Mouse (Mus musculus) ES-Bruce4 (cell line): ENCODE data around the gene Reck. TPM values are rescaled to one million over a fixed set of nuclear protein-coding genes. Genes with fewer than 3 reads are reported as not detected.

Experiments
- H3K27ac ChIP-seq: 2 replicates; pipeline ENCODE4 v1.5.1; 2012; ENCODE audit warnings: low read length, inconsistent platforms; ENCODE audit not compliant: insufficient read depth
- H3K27me3 ChIP-seq: 2 replicates; pipeline ENCODE4 v1.6.1; 2012; ENCODE audit warnings: mild to moderate bottlenecking, low read length, inconsistent platforms; ENCODE audit not compliant: control insufficient read depth, poor library complexity, insufficient read depth, severe bottlenecking
- H3K36me3 ChIP-seq: 2 replicates; pipeline ENCODE4 v1.6.1; 2012; ENCODE audit warnings: inconsistent platforms, mild to moderate bottlenecking, low read length, moderate library complexity; ENCODE audit not compliant: control insufficient read depth, poor library complexity, insufficient read depth, severe bottlenecking
- H3K4me1 ChIP-seq: one replicate; pipeline ENCODE4 v1.8.1; 2011; ENCODE audit warnings: low read length; ENCODE audit not compliant: control insufficient read depth, insufficient read depth
- H3K4me3 ChIP-seq: 2 replicates; pipeline ENCODE4 v1.5.1; 2011; ENCODE audit warnings: low read depth, mild to moderate bottlenecking, low read length
- H3K9ac ChIP-seq: 2 replicates; pipeline ENCODE4 v1.6.1; 2012; ENCODE audit warnings: low read depth, mild to moderate bottlenecking, inconsistent platforms; ENCODE audit not compliant: poor library complexity, severe bottlenecking
- H3K9me3 ChIP-seq: replicated peaks from 2 replicates; pipeline ENCODE4 v1.6.1; 2012; ENCODE audit warnings: mild to moderate bottlenecking, low read length, inconsistent platforms; ENCODE audit not compliant: control insufficient read depth, poor library complexity, insufficient read depth, severe bottlenecking
- CTCF ChIP-seq: IDR thresholded peaks from one replicate; pipeline ENCODE4 v1.8.1; 2011; ENCODE audit warnings: low read depth, low read length
- EP300 ChIP-seq: IDR thresholded peaks from 2 replicates; pipeline ENCODE4 v1.6.1; 2011; ENCODE audit warnings: low read depth, low read length; ENCODE audit not compliant: insufficient read depth
- POLR2A ChIP-seq: IDR thresholded peaks from one replicate; pipeline ENCODE4 v1.8.1; 2011; ENCODE audit warnings: low read length; ENCODE audit not compliant: insufficient read depth
- polyA plus RNA-seq: library from polyadenylated mRNA; stranded (reverse); fragments of >200 nt; gene quantifications from 2 replicates; pipeline ENCODE4 v1.2.4, GENCODE M21; 2011; ENCODE audit warnings: low read depth; ENCODE audit not compliant: missing spikeins, insufficient read depth, insufficient read length

Gene Reck
- polyA plus RNA-seq, 1 experiment = 6.3 TPM

DNA sequence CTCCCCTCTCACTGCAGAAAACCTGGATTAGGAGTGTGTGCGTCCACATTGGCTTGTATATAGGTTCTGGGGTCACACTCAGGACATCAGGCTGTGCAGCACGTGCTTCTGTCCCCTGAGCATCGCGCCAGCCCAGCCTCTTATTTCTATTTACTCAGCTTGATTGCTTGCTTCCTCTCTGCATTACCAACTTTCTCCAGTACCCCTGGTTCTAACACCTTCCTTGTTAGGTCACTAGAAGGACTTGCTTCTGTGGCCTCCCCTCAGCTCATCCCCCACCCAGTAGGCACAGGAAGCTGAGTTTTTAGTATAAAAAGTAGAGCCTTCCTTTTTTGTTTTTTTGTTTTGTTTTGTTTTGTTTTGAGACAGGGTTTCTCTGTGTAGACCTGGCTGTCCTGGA is 60.9 kb downstream of the Reck start:
- Histone ChIP-seq H3K36me3 (no peaks in the 10 kb centered on the region), H3K4me1 (no peaks in the 10 kb centered on the region), H3K27me3 (no peaks in the 10 kb centered on the region), H3K9ac (no peak overlapping the region), H3K4me3 (no peak overlapping the region), H3K9me3 (no peaks in the 10 kb centered on the region), H3K27ac (no peak overlapping the region)
- TF ChIP-seq POLR2A (no peak), EP300 (no peak), CTCF (no peak)

DNA sequence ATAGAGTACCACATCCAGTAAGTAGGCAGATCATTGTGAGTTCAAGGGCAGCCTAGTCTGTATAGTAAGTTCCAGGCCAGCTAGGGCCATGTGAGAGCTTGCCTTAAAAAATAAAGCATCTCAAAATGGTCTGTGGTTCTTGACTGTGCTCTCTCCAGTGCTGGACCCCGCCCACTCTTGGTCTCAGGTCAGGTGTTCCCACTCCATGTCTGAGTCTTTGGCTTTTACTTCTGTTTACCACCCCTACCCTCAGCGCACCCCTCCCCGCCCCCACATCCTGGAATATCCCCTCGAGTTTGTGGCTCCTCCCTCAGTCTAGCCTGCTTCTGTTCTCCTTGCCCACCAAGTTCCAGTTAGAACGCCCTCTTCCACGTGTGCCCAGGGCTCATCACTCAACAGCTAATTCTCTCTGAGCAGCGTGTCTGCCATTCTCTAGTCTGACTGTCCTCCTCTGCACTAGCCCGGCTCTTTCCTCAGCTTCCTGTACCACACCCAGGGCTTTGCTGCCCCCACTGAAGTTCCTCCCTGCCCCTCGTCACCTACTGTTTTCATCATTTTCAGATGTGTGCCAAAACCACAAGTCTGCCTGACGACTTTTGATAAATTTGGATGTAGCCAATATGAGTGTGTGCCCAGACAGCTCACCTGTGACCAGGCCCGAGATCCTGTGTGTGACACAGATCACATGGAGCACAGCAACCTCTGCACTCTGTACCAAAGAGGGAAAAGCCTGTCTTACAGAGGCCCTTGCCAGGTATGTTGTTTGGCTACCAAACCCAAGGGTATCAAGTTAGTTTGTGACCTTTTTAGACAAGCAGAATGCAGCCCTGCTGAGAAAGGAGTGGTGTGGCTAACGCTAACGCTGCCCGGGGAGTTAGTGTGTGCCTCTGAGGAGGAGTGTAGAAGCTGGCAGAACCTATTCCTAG is 61.7 kb downstream of the Reck start:
- no peaks in the 10 kb centered on the region for H3K4me1 ChIP-seq
- no peak overlapping the region for H3K4me3 ChIP-seq
- H3K36me3 ChIP-seq = no peaks in the 10 kb centered on the region
- H3K9ac ChIP-seq = no peak overlapping the region
- H3K9me3 ChIP-seq = no peaks in the 10 kb centered on the region
- H3K27me3 ChIP-seq = no peaks in the 10 kb centered on the region
- H3K27ac ChIP-seq = no peak overlapping the region
- no peak for TF ChIP-seq POLR2A
- no peak for TF ChIP-seq EP300
- TF ChIP-seq CTCF = no peak

DNA sequence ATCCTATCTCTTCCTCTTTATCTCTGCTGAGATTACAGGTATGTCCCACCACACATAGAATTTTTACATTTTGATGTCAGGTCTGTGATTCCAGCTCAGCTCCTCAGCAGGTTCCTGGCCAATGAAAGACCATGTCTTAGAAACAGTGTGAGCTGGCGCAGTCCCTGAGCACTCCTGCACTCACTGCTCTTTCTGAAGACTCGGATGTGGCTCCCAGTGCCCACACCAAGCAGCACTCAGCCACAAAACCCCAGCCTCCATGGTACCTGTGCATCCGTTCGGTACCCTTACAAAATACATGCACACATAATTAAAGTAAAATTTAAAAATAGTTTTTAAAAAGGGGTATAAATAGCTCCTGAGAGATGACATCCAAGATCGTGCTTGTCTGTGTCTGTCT is 66.0 kb downstream of the Reck start:
- Histone ChIP-seq H3K27ac (no peak overlapping the region), H3K4me1 (no peaks in the 10 kb centered on the region), H3K4me3 (no peak overlapping the region), H3K27me3 (no peaks in the 10 kb centered on the region), H3K9me3 (no peaks in the 10 kb centered on the region), H3K9ac (no peak overlapping the region), H3K36me3 (no peaks in the 10 kb centered on the region)
- TF ChIP-seq EP300 (no peak), POLR2A (no peak), CTCF (no peak)

DNA sequence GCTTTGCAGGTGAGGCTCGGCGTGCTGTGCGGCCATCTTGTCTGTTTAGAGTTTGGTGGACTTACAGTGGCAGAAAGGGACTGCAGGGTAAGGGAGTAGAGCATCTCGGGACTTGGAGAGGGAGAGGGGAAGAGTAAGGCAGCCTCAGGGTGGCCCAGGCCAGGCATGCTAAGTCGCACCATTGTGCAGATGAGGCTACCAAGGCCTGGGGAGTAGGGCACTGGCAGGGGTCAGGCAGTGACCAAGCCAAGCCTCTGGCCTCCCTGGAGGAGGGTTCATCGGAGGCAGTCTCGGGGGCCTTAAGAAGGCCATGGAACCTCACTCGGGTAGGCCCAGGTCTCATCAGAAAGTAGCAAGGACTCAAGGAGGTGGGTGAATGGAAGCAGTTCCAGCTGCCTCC is 67.1 kb downstream of the Reck start:
- H3K9ac ChIP-seq = no peak overlapping the region
- no peaks in the 10 kb centered on the region for H3K36me3 ChIP-seq
- no peaks in the 10 kb centered on the region for H3K9me3 ChIP-seq
- no peaks in the 10 kb centered on the region for H3K27me3 ChIP-seq
- no peak overlapping the region for H3K27ac ChIP-seq
- H3K4me3 ChIP-seq = peak overlapping the region; percentile 44
- TF ChIP-seq POLR2A (no peak), CTCF (no peak), EP300 (no peak)
- H3K4me1 ChIP-seq = no peaks in the 10 kb centered on the region

DNA sequence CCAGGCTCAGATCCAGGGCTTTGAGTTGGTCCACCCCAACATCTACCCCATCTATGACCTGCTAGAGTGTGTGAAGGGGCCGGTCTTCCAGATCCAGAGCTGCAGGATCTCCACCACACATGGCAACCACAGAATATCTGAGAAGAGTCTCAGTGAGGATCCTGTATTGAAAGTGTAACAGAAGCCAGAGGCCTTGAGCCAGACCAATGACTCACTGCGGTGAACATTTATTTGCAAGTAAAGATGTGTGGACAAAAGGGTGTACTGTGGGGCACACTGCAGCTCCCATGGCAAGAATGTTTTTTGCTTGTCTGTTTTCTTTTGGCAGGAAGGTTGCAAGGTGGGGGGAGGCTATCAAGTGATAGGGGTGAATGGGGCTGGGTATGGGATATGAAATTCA is 72.2 kb downstream of the Reck start:
- TF ChIP-seq POLR2A = no peak
- TF ChIP-seq EP300 = no peak
- no peak for TF ChIP-seq CTCF
- H3K9me3 ChIP-seq = no peaks in the 10 kb centered on the region
- H3K27ac ChIP-seq = no peak overlapping the region
- no peaks in the 10 kb centered on the region for H3K27me3 ChIP-seq
- no peaks in the 10 kb centered on the region for H3K4me1 ChIP-seq
- no peaks in the 10 kb centered on the region for H3K36me3 ChIP-seq
- no peak overlapping the region for H3K9ac ChIP-seq
- H3K4me3 ChIP-seq = no peak overlapping the region

DNA sequence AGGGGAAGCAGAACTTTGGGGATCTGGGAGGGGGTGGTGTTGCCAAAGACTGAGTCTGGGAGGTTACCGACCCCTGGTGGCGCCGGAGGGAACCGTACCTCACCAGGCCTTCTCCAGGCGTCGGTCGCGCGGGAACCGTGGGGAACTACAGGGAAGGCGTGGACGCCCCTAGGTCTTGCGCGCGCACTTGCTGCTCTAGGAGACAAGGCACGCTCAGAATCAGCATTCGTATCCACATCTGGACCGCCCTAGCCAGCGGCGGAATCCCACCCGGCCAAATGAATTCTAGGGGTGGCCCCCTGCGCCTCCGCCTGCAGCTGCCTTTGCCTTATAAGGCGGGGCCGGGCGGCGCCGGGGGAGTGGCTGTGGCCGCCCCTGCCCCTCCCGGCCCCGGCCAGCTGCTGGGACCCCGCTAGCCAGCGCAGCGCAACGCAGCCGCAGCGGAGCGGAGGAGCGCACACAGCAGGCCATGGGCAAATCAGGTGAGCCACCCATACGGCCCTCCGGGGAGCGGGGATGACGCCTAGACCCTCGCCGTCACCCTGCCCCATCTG is 82.0 kb downstream of the Reck start, which contains the start of gene Glipr2:
Glipr2 (plus strand) TSS at position 110 of the 554 bp plus-strand sequence.
- Histone ChIP-seq H3K27ac (peak within 1 kb of the TSS; percentile 21; the same call in 1 of the 2 replicates), H3K4me3 (peak within 1 kb of the TSS; percentile 85), H3K4me1 (peaks cover 6% of the 10 kb centered on the region), H3K36me3 (no peaks in the 10 kb centered on the region), H3K9ac (peak within 1 kb of the TSS; percentile 52), H3K9me3 (no peaks in the 10 kb centered on the region), H3K27me3 (no peaks in the 10 kb centered on the region)
- no peak for TF ChIP-seq POLR2A
- peak; percentile 68 for TF ChIP-seq CTCF
- TF ChIP-seq EP300 = peak; percentile 81
